8 mouse cellular contexts compared by ENCODE assay signal in the genomic region with DNA sequence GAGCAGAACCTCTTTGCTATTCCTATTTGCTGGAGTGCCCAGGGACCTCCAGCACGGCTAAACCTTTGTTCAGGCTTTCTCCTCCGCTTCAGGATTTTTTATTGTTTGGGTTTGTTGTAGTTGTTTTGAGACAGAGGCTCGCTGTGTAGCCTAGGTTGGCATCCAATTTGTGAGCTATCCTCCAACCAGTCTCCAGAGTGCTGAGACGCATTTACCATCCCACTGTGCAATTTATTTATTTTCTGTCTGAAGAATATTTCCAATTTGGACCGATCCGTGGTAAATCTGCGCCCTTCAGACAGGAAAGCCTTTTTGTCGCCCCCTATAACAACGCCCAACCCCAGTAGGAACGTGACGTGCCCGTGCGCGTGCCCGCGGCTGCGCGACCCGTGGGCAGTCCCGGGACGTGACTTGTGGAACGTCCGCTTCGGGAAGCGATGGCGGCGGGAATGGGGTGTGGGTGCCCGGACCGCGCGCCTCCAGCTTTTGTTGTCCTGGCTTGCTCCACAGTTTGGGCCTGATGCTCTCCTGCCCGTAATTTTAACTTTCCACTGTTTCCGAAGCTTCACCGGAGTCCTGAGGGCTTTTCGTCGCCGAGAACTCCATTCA. TPM values are rescaled to one million over a fixed set of nuclear protein-coding genes. Genes with fewer than 3 reads are reported as not detected.
DNase-seq lines count a peak whose midpoint lies in the region; ATAC-seq and TF ChIP-seq lines count a peak whose summit lies in the region.

No protein-coding gene starts in this region.

- H3K9ac ChIP-seq in embryonic facial prominence, embryonic 15.5 days, result peak overlapping the region; percentile 94
- H3K9ac ChIP-seq in kidney, embryonic 14.5 days (ENCODE audit: low read depth, low read length), result peak overlapping the region; percentile 93
- peak overlapping the region; percentile 70 for H3K9ac ChIP-seq in limb, embryonic 15.5 days
- peak overlapping the region; percentile 86 for H3K9ac ChIP-seq in midbrain, embryonic 16.5 days (ENCODE audit: low read depth, low read length)

- 2% methylated on average over 37 of the region's 37 CpGs for WGBS in embryonic facial prominence, embryonic 15.5 days
- WGBS in heart, embryonic 10.5 days, result under 1% methylated on average over 37 of the region's 37 CpGs
- under 1% methylated on average over 37 of the region's 37 CpGs for WGBS in kidney, embryonic 14.5 days
- under 1% methylated on average over 37 of the region's 37 CpGs for WGBS in limb, embryonic 15.5 days
- under 1% methylated on average over 37 of the region's 37 CpGs for WGBS in midbrain, embryonic 16.5 days

- peak overlapping the region; percentile 81 for H3K4me2 ChIP-seq in embryonic facial prominence, embryonic 15.5 days (replicated peaks)
- peak overlapping the region; percentile 89 for H3K4me2 ChIP-seq in kidney, embryonic 14.5 days (replicated peaks; ENCODE audit: low read depth, low read length)
- H3K4me2 ChIP-seq in limb, embryonic 15.5 days, result peak overlapping the region; percentile 89
- H3K4me2 ChIP-seq in midbrain, embryonic 16.5 days (ENCODE audit: low read length), result peak overlapping the region; percentile 72

- peak overlapping the region; percentile 81 for H3K4me3 ChIP-seq in bone marrow macrophage, adult 2 months (ENCODE audit: insufficient read depth, low read length)
- H3K4me3 ChIP-seq in embryonic facial prominence, embryonic 15.5 days (replicated peaks), result peak overlapping the region; percentile 94
- peak overlapping the region; percentile 98 for H3K4me3 ChIP-seq in heart, embryonic 10.5 days
- peak overlapping the region; percentile 98 for H3K4me3 ChIP-seq in kidney, embryonic 14.5 days (ENCODE audit: low read length)
- H3K4me3 ChIP-seq in limb, embryonic 15.5 days, result peak overlapping the region; percentile 76
- peak overlapping the region; percentile 89 for H3K4me3 ChIP-seq in midbrain, embryonic 16.5 days (ENCODE audit: low read depth, low read length)

- DNase-seq in A20 (ENCODE audit: low read depth, low spot score), result peak; percentile 96
- peak; percentile 96 for DNase-seq in heart, embryonic 10.5 days (ENCODE audit: low spot score)
- peak; percentile 70 to 79 for DNase-seq in spleen, postnatal 14 days (ENCODE audit: low spot score in 2 of 2)

- no peaks in the 10 kb centered on the region for H3K27me3 ChIP-seq in embryonic facial prominence, embryonic 15.5 days
- no peaks in the 10 kb centered on the region for H3K27me3 ChIP-seq in heart, embryonic 10.5 days (ENCODE audit: insufficient read depth, poor library complexity, severe bottlenecking)
- no peaks in the 10 kb centered on the region for H3K27me3 ChIP-seq in kidney, embryonic 14.5 days (ENCODE audit: control insufficient read depth, insufficient read depth, low read length)
- H3K27me3 ChIP-seq in limb, embryonic 15.5 days, result no peaks in the 10 kb centered on the region
- no peaks in the 10 kb centered on the region for H3K27me3 ChIP-seq in midbrain, embryonic 16.5 days (ENCODE audit: control insufficient read depth, insufficient read depth, low read depth, low read length)

- H3K9me3 ChIP-seq in embryonic facial prominence, embryonic 15.5 days (replicated peaks), result no peaks in the 10 kb centered on the region
- no peaks in the 10 kb centered on the region for H3K9me3 ChIP-seq in heart, embryonic 10.5 days
- H3K9me3 ChIP-seq in kidney, embryonic 14.5 days (ENCODE audit: control insufficient read depth, low read length), result no peaks in the 10 kb centered on the region
- no peaks in the 10 kb centered on the region for H3K9me3 ChIP-seq in limb, embryonic 15.5 days
- no peaks in the 10 kb centered on the region for H3K9me3 ChIP-seq in midbrain, embryonic 16.5 days (replicated peaks; ENCODE audit: control insufficient read depth, low read length, poor library complexity, severe bottlenecking)

- TF ChIP-seq POLR2A in bone marrow macrophage, adult 2 months (IDR thresholded peaks at IDR 0.05; ENCODE audit: borderline replicate concordance, low read depth, low read length), result no peak

- H3K27ac ChIP-seq in bone marrow macrophage, adult 2 months (ENCODE audit: insufficient read depth, low read depth, low read length), result peak overlapping the region; percentile 94
- peak overlapping the region; percentile 100 for H3K27ac ChIP-seq in embryonic facial prominence, embryonic 15.5 days (replicated peaks)
- peak overlapping the region; percentile 97 for H3K27ac ChIP-seq in heart, embryonic 10.5 days
- H3K27ac ChIP-seq in kidney, embryonic 14.5 days (ENCODE audit: low read depth, low read length), result peak overlapping the region; percentile 99
- peak overlapping the region; percentile 100 for H3K27ac ChIP-seq in limb, embryonic 15.5 days
- H3K27ac ChIP-seq in midbrain, embryonic 16.5 days (ENCODE audit: low read length), result peak overlapping the region; percentile 99

- peak; percentile 84 for ATAC-seq in embryonic facial prominence, embryonic 15.5 days (ENCODE audit: insufficient number of reproducible peaks, low FRiP score, low TSS enrichment, low read depth)
- peak; percentile 83 for ATAC-seq in kidney, embryonic 14.5 days (ENCODE audit: low FRiP score, low TSS enrichment)
- peak; percentile 86 for ATAC-seq in limb, embryonic 15.5 days (ENCODE audit: insufficient number of reproducible peaks, low FRiP score, low TSS enrichment, low read depth)
- peak; percentile 89 for ATAC-seq in midbrain, embryonic 16.5 days

- H3K36me3 ChIP-seq in embryonic facial prominence, embryonic 15.5 days, result peaks cover 3% of the 10 kb centered on the region
- H3K36me3 ChIP-seq in heart, embryonic 10.5 days, result peaks cover 12% of the 10 kb centered on the region
- peaks cover 13% of the 10 kb centered on the region; the same call in 1 of the 2 replicates for H3K36me3 ChIP-seq in kidney, embryonic 14.5 days (ENCODE audit: control insufficient read depth, insufficient read depth, low read length)
- H3K36me3 ChIP-seq in limb, embryonic 15.5 days, result peaks cover 6% of the 10 kb centered on the region; the same call in 1 of the 2 replicates
- no peaks in the 10 kb centered on the region for H3K36me3 ChIP-seq in midbrain, embryonic 16.5 days (ENCODE audit: control insufficient read depth, insufficient read depth, low read length)

- TF ChIP-seq CTCF in bone marrow macrophage, adult 2 months (IDR thresholded peaks at IDR 0.05; ENCODE audit: low read depth, low read length), result no peak

- H3K4me1 ChIP-seq in bone marrow macrophage, adult 2 months (ENCODE audit: control insufficient read depth, insufficient read depth, low read length), result peaks cover 11% of the 10 kb centered on the region
- H3K4me1 ChIP-seq in embryonic facial prominence, embryonic 15.5 days, result peaks cover 27% of the 10 kb centered on the region
- H3K4me1 ChIP-seq in heart, embryonic 10.5 days, result peaks cover 24% of the 10 kb centered on the region
- H3K4me1 ChIP-seq in kidney, embryonic 14.5 days (ENCODE audit: control insufficient read depth, insufficient read depth, low read length), result peaks cover 24% of the 10 kb centered on the region
- peaks cover 29% of the 10 kb centered on the region for H3K4me1 ChIP-seq in limb, embryonic 15.5 days
- peaks cover 36% of the 10 kb centered on the region for H3K4me1 ChIP-seq in midbrain, embryonic 16.5 days (ENCODE audit: control insufficient read depth, insufficient read depth, low read length)

RNA-seq across cellular contexts. Expression of a gene that starts 0.8 kb away (rescaled TPM):
- polyA plus RNA-seq in bone marrow macrophage, adult 2 months (2012; ENCODE audit: insufficient read depth, insufficient read length, missing spikeins), result 39.2 and 40.4 TPM in 2 replicates
- polyA plus RNA-seq in embryonic facial prominence, embryonic 15.5 days (2015; fragmentation: Nextera tagmentation; extraction: Ambion mirVana), result 36.8 and 38.6 TPM in 2 replicates
- polyA plus RNA-seq in heart, embryonic 10.5 days (2016; fragmentation: Nextera tagmentation; extraction: Ambion mirVana), result 32.5 and 38.6 TPM in 2 replicates
- polyA plus RNA-seq in kidney, embryonic 14.5 days (2014; fragmentation: Nextera tagmentation; extraction: Ambion mirVana), result 39.8 and 44.3 TPM in 2 replicates
- 33.1 and 37.7 TPM in 2 replicates for polyA plus RNA-seq in limb, embryonic 15.5 days (2015; fragmentation: Nextera tagmentation; extraction: Ambion mirVana)
- polyA plus RNA-seq in midbrain, embryonic 16.5 days (2015; fragmentation: Nextera tagmentation; extraction: Ambion mirVana), result 20.3 and 22.6 TPM in 2 replicates

Comparison
In these comparisons a context has a peak if more than half of its experiments do, and no peak if none do; other contexts are left out.
1. Peak in every context shown above with its lines: DNase-seq, ATAC-seq, H3K4me3 ChIP-seq and H3K27ac ChIP-seq.